Mouse (Mus musculus): Measurements from ENCODE around the gene Dkkl1.
"Not testable (repeated sequence)": the region's sequence is repeated elsewhere in the genome, so short reads cannot be mapped to it uniquely, and the experiment has no call there.

Dkkl1 gene

DNA sequence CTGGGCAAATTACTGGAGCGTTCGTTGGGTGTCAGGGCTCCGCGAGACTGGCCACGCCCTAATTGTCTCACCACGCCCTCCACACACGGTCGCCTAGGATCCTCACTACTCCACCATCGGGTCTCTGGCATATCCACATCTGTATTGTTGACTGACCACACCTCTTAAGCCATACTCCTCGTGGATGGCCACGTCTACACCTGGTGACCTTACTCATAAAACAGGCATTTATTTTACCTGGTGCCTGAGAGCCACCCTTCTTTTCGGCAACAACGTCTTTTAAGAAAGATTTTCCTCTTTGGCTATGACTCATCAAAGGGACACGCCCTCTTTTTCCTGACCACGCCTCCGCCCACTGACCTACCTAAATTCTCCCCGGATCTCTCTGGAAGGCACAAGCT lies at the start of gene Dkkl1:
Gene Dkkl1 (minus strand): TSS at position 297 of the 401 bp plus-strand sequence.
- peak; percentile 29 for DNase-seq (ENCODE audit: low spot score)

GRCm38 (mm10) chr7:45259281-45259680 lies 47.3 kb upstream of the Dkkl1 start:
- DNase-seq (ENCODE audit: low spot score): no peak

DNA sequence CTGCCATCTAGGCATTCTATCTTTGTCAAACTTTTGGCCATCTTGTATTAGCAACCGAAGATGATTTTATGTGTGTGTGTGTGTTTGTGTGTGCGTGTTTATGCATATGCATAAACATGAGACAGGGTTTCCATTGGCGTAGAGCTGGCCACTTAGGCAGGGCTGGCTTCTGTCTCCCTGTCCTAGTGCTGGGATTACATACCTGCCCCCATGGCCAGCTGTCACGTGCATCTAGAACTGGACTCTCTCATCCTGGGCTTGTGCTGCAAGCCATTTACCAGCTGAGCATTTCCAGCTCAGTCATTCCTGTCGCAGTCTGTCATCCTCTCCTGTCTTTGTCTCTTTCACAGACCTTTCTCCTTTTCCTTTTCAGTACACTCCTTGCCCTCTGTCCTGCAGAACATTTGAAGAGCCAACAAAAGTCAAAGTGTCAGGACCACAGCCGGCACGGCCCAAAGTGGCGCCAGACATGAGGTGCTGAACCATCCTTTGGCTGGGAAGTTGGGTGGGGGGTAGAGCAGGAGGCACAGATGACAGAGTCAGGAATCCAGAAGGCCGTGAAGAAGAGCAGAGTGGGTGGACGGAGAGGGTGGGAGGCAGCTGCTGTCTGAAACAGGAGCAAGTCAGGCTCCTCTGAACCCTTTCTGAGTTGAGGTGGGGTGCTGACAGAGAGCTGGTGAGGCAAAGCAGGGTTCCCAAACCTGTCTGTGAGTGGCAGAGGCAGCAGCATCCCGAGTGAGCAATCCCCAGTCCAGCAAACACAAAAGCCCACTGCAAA lies 45.3 kb upstream of the Dkkl1 start:
- no peak for DNase-seq (ENCODE audit: low spot score)

DNA sequence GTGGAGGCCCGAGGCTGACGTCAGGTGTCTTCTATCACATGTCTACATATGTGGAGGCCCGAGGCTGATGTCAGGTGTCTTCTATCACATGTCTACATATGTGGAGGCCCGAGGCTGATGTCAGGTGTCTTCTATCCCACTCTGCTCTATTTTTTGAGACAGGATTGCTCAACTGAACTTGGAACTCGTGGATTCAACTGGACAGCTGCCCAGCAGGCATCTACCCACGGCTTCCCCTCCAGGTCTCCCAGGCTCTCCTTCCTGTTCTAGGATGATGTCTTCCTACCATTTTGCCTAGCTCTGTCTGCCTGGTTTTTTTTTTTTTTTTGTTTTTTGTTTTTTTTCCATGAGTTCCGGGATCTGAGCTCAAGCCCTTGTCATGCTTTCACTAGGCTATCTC lies 43.9 kb upstream of the Dkkl1 start:
- not testable (repeated sequence) for DNase-seq (ENCODE audit: low spot score)

GRCm38 (mm10) chr7:45253806-45254205 lies 41.9 kb upstream of the Dkkl1 start:
- no peak for DNase-seq (ENCODE audit: low spot score)

- no peak for DNase-seq (ENCODE audit: low spot score)
These were observed 35.7 kb upstream of the Dkkl1 start for GRCm38 (mm10) chr7:45247666-45248065.

DNA sequence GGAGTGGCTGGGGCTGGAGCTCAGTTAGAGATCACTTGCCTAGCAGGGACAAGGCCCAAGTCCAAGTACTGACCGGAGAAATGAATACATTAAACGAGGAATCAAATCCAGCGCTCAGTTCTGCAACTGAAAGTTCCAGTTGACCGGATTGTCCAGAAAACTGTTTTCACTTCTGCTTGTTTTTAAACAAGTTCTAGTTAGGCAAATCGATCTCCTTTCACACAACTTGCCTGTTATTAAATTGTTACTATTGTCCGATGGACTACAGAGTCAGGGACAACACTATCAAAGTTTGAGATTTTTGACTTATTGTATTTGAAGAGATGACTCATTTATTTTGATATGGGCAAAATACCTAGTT lies 29.4 kb upstream of the Dkkl1 start:
- no peak for DNase-seq (ENCODE audit: low spot score)

DNA sequence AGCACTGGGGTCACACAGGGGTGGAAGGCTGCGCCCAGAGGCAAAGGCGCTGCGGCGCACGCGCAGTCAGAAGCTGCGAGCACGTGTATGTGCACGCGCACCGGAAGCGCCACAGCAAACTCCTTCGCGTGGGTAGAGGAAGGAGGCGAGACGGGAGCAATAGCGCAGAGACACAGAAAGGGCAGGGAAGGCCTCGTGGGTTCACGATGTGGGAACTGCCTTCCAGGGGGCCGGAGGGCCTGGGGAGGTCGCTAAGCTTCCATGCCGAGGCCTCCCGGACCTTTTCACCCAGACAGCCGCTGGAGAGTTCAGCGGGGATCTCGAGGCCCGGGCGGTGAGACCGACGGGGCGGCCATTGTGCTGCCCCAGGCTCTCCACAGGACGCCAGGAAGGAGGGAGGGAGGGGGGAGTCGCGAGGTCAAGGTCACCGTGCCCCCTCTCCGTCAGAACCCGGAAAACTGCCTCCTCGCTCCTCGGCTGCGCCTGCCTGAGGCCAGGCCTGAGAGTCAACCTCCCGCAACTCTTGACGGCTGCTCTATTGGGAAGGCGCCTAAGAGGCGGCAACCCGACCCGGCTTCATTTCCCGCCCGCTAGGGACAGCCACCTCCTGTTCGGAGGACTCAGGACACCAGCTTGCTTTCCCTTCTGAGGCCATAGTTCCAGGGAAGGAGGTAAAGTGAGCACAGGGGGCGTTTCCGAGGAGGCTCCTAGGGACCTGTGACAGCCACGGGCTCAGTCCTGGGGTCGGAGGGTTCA lies 28.9 kb upstream of the Dkkl1 start, which contains the start of gene Slc6a16:
Gene Slc6a16 (plus strand): TSS at position 453 of the 756 bp plus-strand sequence.
- DNase-seq (ENCODE audit: low spot score): peak; percentile 68

- DNase-seq (ENCODE audit: low spot score): no peak
These were observed 28.2 kb upstream of the Dkkl1 start for GRCm38 (mm10) chr7:45240109-45240508.

- no peak for DNase-seq (ENCODE audit: low spot score)
These were observed 27.0 kb upstream of the Dkkl1 start, which contains the start of gene Cd37 for GRCm38 (mm10) chr7:45238723-45239496. TSS of gene Cd37 (minus strand) at chr7:45239115.

DNA sequence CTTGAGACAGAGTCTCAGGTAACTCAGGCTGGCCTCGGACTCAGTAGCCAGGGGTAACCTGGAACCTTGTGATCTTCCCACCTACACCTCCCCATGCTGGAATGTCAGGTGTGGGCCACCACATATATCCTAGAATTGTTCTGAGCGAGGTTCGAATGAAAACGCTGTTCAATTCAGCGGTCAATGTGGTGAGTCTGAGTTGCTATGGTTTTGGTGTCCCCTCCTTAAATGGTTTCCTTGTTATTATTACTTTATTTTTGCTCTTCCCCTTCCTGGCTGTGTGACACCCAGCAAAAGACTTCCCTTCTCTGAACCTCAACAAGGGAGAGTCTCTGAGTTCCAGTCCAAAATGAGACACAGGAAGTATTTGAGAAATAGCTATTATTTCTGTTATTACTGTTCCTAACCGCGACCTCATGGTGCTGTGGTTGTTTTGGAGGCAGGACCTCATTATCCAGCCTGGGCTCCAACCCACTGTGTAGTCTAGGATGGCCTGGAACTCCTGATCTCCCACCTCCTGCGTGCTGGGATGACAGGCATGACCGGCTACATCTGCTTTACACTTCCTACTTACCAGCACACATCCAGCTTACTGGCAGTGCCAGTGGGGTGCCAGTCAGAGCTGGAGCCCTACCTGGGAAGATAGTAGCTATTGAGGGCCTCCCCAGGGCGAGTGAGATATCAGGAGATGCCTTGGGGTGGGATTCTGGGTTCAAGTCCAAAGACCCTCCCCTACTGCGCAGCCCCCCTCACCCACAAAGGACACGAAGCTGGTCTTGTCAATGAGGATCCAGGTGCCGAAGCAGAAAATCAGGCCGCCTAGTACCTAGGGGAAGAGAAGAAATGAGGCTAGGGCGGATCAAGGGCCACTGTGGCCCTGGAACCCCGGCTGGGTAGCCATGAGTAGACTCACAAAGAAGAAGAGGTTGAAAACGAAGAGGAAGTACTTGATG lies 26.1 kb upstream of the Dkkl1 start:
- DNase-seq (ENCODE audit: low spot score): no peak

- no peak for DNase-seq (ENCODE audit: low spot score)
These were observed 23.8 kb upstream of the Dkkl1 start for GRCm38 (mm10) chr7:45235656-45236180.

GRCm38 (mm10) chr7:45234922-45235571 lies 23.1 kb upstream of the Dkkl1 start:
- peak; percentile 81 for DNase-seq (ENCODE audit: low spot score)

DNA sequence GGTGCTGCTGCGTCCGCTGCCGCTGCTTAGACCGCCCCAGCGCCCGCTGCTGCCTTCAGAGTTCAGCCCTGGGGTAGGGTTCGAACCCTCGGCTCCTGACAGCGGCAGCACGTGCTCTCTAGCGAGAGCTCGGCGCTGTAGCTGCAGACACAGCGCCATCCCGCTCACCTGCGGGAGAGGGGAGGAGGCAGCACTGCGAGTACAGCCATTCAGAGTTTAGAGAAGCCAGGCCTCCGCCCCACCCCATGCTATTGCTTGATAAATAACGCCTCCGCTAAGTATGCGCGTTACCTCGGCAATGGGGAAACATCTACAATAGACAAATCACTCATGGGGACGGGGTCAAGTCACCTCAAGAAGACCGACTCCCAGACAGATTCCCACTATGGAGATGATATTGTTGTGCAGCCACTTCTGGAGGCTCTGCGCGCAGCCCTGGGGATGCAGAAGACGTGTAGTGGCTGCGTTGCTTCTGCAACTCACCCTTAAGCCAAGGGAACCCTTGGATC lies 22.4 kb upstream of the Dkkl1 start:
- DNase-seq (ENCODE audit: low spot score): peak; percentile 63

DNA sequence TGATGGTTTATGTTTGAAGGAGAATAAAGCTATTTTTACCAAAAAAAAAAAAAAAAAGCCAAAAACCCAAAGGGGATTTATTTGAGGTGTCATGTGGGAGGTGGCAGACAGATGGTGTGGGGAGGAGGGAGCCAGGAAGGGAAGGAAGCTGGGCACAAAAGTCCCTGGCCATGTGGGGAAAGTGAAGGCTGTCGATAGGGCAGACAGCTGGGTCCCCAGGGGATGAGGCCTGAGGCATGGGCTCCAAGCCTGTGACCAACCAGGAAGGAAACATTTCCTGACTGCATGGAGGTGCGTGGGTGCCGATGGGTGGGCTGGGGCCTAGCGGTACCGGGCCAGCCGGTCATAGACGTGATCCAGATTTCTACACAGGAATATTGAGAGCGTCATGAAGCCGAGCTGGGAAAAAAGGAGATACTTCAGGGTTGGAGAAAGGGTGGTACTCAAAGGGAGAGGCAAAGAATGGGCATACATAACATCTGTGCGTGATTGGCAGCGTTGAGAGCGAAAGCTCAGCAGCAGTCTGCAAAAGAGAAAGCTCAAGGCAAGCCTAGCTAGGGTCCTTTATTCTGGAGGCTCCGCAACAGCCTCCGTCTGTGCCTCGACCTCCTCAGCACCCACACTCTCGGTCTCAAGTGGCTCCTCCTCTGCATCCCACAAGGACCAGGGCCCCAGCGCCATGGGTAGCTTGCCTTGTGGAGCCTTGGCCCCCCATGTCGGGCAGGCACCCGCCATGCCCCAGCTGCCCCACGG lies 21.8 kb upstream of the Dkkl1 start:
- peak; percentile 43 for DNase-seq (ENCODE audit: low spot score)

DNA sequence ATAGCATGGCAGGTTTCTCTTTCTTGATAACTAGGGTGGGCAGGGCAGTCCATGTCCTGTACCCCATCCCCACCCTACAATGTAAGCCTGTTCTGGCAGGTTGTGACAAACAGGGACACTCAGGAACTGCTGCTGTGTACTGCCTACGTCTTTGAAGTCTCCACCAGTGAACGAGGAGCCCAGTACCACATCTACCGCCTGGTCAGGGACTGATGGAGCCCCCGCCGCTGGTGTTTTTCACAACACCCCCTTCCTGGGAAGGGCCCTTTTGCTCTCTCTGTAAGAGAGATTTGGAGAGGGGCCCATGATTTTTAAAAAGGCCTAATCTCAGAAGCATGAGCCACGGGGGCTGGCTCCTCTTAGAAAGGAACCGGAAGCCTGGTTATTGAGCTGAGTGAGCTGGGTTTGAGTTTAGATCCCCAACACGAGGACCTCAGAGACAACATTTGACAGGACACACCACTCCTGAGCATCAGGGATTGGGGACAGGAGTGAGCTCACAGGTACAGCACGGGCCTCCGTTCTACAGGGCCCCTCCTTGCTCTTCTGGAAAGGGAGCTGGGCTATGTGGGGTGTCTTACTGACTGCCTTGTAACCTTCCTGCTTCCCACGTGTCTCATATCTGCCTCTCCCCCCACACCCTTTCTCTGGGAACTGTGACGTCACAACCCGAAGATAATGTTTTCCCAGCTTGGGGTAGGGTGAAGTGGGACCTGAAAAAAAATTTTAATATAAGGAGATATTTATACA lies 20.9 kb upstream of the Dkkl1 start:
- no peak for DNase-seq (ENCODE audit: low spot score)

GRCm38 (mm10) chr7:45231941-45232340 lies 20.0 kb upstream of the Dkkl1 start:
- no peak for DNase-seq (ENCODE audit: low spot score)

DNA sequence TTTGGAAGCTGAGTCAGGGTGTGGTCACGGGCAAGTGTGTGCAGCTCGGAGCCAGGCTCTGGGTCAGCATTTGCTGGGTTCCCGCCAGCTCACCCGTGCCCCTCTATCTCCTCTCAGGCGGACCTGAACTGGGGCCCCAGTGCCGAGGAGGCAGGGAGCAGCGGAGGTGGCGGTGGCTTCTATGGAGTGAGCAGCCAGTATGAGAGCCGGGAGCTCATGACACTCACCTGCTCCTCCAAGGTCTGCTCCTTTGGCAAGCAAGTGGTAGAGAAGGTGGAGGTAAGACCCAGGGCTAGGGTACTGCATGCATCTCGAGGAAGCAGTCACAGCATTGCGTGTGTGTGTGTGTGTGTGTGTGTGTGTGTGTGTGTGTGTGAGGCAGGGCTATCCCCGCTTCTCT lies 19.2 kb upstream of the Dkkl1 start:
- DNase-seq (ENCODE audit: low spot score): no peak
